Mouse (Mus musculus) ovary, postnatal 10 days (tissue): Measurements from ENCODE around the gene Zfp511.

Experiments
- DNase-seq: peaks from one replicate; pipeline ENCODE4 v3.0.0; 2022; ENCODE audit warnings: low spot score

Gene Zfp511

DNA sequence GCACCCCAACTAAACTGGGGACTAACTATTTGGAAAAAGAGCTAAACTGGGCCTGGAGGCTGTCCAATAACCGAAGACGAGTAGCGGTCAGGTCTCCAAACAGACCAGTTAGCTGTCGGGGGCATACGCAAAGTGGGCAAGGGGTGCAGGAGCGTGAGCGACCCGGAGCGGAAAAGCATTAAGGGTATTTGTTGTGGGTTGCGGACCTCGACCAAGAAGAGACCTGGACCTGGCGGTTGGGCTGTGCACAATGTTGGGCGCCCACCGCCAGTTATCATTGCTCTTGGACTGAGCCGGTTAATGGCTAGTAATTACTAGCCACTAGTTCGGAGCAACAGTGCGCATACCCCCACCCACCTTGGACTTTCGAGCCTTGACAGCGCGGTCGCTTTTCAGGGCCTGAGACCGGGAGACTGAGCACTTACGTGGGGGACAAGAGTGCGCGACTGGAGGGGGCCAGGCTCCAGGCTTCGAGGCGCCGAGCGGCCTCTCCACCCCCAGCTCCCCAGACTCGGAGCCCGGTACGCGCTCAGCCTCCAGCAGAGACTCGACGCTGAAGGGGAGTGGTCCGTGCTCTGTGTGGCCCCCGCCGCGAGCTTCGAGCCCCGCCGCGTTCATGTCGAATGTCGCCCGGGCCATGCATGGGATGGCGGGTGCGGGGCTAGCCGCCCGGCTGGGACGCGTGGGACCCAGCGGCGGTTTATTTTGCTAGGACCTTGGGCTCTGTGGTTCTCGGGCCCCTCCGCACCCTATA lies 12.3 kb downstream of the Zfp511 start, which contains the start of gene Msx3:
TSS of gene Msx3 (minus strand) at position 729 of the 754 bp plus-strand sequence.
- DNase-seq: no peak

GRCm38 (mm10) chr7:140049115-140049689 lies 13.0 kb downstream of the Zfp511 start:
- DNase-seq: no peak

GRCm38 (mm10) chr7:140054124-140054523 lies 17.9 kb downstream of the Zfp511 start:
- no peak for DNase-seq

DNA sequence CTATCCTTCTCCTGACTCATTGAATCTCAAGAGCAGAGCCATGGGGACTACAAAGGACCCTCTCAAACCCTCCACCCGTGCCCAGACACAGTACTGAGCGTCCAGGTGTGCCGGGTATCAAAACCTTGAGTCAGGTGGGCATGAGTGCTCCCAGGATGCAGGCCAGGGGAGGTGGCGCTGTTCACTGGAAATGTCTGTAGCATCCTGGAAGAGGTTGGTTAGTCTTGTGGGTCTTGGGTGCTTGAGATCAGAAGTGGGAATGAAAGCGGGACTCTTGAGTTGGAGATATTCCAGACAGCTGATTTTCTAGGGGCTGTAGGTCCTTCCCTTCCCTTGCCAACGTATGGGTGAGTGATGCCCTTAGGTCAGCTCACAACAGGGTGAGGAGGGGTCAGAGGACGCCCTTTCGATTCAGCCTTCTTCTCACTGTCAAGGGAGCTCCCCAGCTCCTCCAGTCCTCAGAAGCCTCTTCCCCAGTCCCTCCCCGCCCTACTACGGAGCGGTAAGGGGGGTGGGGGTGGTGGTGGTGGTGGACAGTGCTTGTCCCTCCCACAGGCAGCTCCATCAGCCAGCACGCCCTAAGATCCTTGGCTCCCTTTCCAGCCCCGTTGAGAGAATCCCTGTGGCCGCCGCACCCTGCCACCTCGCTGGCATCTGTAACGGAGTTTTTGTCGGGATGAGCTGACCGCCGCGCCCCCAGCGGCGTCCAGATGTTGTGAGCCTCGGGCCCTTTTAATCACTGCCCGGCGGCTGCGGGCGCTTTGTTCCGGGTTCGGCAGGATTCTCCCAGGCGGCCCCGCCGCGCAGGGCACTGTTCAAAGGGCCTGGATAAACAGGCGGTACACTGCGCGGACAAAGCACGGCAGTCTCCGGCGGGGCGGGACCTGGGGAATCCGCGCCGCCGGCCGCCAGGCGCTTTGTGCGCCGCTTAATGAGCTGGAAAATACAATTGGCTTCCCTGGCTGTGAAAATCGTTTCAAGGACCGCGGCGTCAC lies 21.5 kb downstream of the Zfp511 start:
- DNase-seq: no peak

GRCm38 (mm10) chr7:140058528-140058927 lies 22.3 kb downstream of the Zfp511 start:
- no peak for DNase-seq

GRCm38 (mm10) chr7:140059601-140060000 lies 23.4 kb downstream of the Zfp511 start:
- DNase-seq: no peak

DNA sequence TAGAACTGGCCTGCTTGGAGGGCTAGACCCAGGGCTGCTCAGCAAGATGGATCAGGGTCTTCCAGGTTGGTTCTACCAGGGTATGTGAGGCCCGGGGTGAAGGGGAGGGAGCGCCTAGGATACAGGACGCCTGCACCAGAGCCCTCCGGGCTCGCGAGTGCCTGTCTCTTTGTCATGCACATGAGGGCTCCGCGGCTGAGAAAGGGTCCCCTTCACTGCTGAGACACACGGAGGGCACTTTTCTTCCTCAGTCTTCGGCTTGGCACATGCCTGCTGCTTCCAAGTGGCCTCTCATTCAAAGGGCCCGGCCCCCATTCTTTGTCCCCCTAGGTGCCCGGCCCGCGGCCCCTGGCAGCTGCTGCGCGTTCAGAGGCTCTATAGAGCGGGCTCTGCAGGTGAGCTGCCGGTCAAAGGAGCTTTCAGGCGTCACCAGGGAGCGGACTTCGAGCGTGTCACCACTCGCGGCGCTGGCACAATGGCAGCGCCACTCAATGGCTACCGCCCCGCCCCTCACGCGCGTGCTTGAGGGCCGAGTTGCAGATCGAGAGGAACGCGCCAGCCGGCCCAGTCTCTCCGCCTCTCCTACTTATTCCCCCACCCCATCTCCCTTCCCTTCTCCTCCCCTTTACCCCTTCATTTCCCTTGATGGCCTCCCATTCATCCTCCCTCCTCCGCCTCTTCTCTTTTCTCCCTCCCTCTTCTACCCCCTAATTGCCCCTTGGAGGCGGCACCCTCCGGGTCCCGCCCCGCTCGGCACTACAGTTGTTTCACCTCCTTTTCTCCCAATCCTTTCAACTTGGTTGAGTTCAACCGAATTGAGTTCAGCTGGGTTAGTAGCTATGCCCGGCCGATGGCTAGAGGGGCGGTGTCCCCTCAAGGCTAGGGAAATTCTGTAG lies 25.0 kb downstream of the Zfp511 start:
- no peak for DNase-seq

GRCm38 (mm10) chr7:140061832-140062130 lies 25.6 kb downstream of the Zfp511 start:
- DNase-seq: no peak

GRCm38 (mm10) chr7:140062307-140062706 lies 26.1 kb downstream of the Zfp511 start:
- DNase-seq: no peak

GRCm38 (mm10) chr7:140063092-140063491 lies 26.9 kb downstream of the Zfp511 start:
- DNase-seq: no peak

- no peak for DNase-seq
These were observed 31.2 kb downstream of the Zfp511 start for GRCm38 (mm10) chr7:140067397-140067796.

DNA sequence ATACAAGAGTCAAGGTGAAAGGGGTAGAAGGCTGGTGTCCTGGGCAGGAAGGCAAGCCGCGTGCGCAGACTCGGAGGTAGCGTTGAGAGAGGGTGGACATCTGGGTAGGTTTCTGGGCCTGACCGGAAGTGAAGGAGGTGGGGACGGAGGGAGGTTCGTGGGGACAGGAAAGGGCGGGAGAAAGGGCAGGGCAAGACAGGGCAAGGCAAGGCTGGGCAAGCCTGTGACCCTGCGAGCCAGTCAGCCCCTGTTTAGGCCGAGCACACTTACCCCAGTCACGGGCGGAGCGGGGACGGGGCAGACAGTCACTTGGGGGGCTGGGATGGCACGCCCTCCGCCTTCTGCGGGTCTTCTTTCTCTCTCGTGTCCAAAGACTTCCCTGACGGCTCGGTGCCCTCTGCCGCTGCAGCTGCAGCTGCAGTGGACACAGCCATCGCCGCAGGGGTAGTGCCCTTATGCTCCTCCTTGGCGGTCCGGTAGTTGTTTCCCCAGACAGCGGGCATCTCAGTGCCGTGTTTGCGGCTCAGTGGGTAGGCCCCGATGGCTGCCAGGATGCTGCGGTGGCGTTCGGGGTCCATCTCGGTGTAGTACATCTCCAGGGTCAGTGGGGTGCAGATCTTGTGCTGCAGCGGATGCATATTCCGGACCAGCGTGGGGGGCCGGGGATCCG lies 34.0 kb downstream of the Zfp511 start:
- DNase-seq: no peak

GRCm38 (mm10) chr7:140077698-140078097 lies 41.5 kb downstream of the Zfp511 start:
- DNase-seq: no peak

DNA sequence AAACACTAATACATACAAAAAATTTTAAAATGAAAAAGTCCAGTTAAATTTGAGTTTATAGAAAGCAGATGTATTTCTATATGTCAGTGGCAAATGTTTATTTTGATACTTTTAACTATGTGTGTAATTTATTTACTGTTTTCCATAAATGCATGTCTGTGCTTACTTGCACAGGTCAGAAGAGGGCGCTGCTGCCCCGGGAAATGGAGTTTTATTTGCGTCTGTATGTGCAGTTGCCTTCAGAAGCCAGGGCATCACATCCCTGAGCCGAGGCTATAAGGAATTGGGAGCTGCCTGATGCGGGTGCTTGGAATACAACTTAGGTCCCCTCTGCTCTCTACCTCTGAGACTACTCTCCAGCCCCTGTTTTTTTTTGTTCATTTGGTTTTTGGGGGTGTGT lies 42.5 kb downstream of the Zfp511 start:
- no peak for DNase-seq

GRCm38 (mm10) chr7:140080503-140081156 lies 44.4 kb downstream of the Zfp511 start:
- DNase-seq: no peak

GRCm38 (mm10) chr7:140081408-140082241 lies 45.4 kb downstream of the Zfp511 start:
- no peak for DNase-seq

DNA sequence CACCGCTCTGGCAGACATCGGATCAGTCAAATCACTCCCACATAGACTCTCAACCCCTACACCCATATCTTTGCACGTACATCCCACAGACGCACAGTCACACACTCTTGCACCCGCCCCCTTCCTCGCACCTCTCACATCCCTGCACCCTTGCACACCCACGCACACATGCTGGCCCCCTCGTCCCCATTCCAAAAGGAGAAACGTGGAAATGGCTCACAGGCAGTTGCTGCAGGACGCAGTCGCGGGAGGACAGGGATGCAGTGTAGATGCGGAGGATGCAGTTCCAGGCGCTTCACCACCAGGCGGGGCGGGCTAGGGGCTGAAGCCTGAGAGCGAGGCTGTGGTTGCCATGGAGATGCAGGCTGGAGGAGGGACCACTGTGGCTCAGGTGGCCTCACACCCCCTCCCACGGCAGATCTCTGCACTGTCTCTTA lies 46.1 kb downstream of the Zfp511 start, which contains the start of gene Caly:
TSS of gene Caly (minus strand) at position 307 of the 437 bp plus-strand sequence.
- DNase-seq: no peak
